Mouse (Mus musculus): ENCODE data around the gene Gm12184.

GRCm38 (mm10) chr11:48799921-48800701 is 26.3 kb downstream of the Gm12184 start, which contains the start of gene Rack1:
- TF ChIP-seq GATA1 (IDR thresholded peaks at IDR 0.05; ENCODE audit: low read length) (peak; percentile 31; the same call in 1 of the 2 replicates), TAL1 (IDR thresholded peaks at IDR 0.05; ENCODE audit: low read length) (no peak)
